Mouse (Mus musculus) left cerebral cortex, adult 8-10 months (tissue): ENCODE data around the gene Espnl. TPM values are rescaled to one million over a fixed set of nuclear protein-coding genes. Genes with fewer than 3 reads are reported as not detected.
A peak's percentile ranks its signal among the peaks of the same experiment; 100 is the strongest.

Experiments used
- DNase-seq, 2 experiments: peaks; one replicate each; pipeline ENCODE4 v3.0.0; 2022; ENCODE audit warnings: low spot score in 2 of 2
- total RNA-seq, 4 experiments: library from RNA; stranded (reverse); gene quantifications; 2 replicates each; pipeline ENCODE4 v1.2.4; 2022

Espnl gene
- total RNA-seq = under 1 TPM; 0.37 to 0.72 (median 0.39) TPM

DNA sequence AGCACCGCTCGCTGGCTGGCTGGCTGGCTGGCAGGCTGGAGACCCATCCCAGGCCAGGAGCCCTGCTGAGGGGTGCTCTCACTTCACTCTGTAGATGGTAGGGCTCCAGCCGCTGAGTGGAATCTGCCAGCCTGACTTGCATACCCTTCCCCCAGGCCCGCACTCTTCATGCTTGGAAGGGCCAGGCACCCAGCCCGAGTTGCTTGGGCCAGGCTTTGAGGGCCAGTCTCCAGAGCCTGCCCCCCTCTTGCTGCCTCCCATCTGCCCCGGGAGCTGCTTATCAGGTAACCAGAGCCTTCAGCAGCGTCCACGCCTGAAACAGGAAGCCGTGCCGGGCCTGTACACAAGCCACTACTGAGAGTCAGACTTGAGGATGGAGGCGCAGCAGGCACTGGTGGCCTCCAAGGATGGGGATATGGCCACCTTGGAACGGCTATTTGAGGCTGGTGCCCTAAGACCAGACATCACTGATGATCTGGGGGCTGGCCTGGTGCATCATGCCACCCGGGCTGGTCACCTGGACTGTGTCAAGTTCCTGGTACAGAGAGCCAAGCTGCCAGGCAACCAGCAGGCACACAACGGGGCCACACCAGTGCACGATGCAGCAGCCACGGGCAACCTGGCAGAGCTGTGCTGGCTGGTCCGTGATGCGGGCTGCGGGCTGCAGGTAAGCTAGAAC is at the start of gene Espnl:
Gene Espnl (plus strand): TSS at position 316 of the 679 bp plus-strand sequence.
- DNase-seq = no peak

DNA sequence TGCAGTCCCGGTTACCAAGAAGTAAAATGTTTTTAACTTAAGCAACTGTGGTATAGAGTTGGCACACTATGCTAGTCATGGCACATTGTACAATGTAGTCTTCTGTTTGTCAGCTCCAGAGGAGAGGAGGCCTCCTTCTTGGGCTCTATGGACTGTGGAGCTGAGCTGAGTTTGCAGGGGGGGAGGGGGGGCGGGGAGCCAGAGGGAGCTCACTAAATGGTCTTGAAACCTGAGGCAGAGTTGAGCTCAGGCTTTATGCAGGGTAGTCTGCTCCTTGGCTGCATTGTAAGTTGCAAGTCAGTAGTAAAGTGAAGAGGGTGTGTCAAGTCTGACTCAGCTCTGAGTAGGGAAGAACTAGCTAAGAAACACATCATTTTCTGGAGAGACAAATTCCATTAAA is 49.6 kb upstream of the Espnl start:
- no peak for DNase-seq

DNA sequence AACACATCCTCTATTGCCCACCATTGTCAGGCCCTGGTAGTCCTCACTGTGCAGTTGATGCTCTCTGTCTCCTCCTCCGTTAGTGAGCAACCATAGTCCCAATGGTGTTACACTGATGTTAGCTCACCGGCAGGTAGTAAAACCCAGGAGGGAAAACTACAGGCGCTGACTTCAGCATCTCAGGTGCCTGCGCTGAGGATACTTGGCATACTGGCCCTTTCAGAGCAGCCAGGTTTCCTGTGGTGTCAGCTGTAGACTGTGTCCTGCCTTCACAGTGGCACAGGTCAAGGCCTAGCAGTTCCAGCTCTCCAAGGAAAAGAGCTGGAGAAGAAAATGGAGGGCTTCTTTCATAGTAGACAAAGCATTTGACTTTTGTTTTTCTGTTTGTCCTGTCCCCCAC is 45.3 kb upstream of the Espnl start:
- no peak for DNase-seq

DNA sequence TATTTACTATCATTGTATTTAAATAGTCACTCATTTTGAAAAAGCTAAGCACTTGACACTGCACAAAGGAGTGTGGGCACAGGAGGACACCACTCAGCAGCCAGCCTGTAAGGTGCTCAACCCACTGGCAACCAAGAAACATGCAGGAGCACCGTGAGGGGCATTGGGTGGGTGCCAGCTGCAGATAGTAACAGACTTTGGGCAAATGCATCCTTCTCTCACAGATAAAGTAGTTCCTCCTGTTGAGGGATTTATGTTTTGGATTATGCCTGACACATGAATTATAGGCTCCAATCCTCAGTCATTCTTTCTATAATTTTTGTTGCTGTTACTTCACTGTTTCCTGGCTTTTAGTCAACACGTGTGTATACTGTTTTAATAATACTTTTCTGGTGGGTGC is 44.4 kb upstream of the Espnl start:
- DNase-seq = no peak

GRCm38 (mm10) chr1:91278410-91279119 is 43.3 kb upstream of the Espnl start:
- DNase-seq = no peak

GRCm38 (mm10) chr1:91279126-91279525 is 42.7 kb upstream of the Espnl start:
- DNase-seq = no peak

- no peak for DNase-seq
Observed at GRCm38 (mm10) chr1:91282582-91282981, 39.3 kb upstream of the Espnl start.

DNA sequence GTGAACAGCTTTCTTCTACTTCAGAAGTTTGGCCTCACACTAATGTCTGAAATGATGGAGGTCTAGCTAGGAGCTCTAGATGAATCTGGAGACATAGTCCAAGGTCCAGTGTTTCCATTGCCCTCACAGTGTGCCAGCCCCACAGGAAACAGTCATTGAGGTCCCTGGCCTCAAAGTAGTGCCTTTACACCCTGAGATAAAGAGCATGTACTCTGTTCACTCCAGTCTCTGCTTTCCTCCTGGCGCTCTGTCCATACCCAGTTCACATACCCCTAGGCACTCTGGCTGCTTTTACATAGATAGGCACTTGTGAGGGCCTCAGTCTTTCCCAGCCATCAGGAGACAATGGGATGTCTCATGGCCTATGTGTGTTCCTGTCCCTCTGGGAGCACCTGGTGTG is 32.5 kb upstream of the Espnl start:
- DNase-seq = no peak

GRCm38 (mm10) chr1:91292101-91292825 is 29.6 kb upstream of the Espnl start:
- DNase-seq = no peak

GRCm38 (mm10) chr1:91295544-91295943 is 26.3 kb upstream of the Espnl start:
- DNase-seq = no peak

GRCm38 (mm10) chr1:91297799-91298744 is 23.8 kb upstream of the Espnl start, which contains the start of gene Scly:
TSS of gene Scly (plus strand) at chr1:91298338.
- DNase-seq = peak; percentile 86 to 94

GRCm38 (mm10) chr1:91299026-91299706 is 22.7 kb upstream of the Espnl start:
- DNase-seq = no peak

DNA sequence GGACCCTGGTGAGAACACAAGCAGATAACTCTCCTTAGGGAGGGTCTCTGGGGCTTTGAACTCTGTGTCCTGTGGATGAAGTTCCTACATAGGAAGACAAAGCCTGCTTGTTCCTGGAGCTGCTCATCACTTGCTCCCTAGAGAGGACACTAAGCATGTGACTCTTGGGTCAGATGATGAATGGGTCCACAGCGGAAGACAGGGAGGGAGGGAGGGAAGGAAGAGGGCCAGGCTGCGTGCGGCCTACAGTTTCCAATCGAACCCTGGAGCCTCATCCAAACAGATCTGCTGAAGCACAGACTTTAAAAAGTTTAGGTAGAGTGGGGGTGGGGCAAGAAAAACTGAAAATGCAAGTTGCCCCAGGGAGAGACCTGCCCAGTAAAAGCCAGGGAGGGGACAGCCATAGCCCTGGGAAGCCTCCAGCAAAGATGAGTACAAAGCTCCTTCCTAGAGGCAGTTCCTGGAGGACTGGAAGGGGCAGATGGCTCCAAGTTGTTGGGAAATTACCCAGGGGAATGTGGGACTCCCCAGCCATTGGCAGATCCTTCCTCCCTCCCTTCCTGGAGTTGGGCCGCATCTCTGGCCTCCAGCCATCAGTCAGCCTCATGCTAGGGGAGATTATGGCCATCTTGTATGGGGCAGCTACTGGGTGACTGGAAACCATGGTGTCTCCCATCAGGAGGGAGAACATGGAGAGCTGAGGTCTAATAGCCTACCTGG is 22.0 kb upstream of the Espnl start:
- DNase-seq = no peak

- DNase-seq = no peak
Observed at GRCm38 (mm10) chr1:91301206-91301920, 20.5 kb upstream of the Espnl start.

GRCm38 (mm10) chr1:91302021-91302420 is 19.9 kb upstream of the Espnl start:
- DNase-seq = no peak

DNA sequence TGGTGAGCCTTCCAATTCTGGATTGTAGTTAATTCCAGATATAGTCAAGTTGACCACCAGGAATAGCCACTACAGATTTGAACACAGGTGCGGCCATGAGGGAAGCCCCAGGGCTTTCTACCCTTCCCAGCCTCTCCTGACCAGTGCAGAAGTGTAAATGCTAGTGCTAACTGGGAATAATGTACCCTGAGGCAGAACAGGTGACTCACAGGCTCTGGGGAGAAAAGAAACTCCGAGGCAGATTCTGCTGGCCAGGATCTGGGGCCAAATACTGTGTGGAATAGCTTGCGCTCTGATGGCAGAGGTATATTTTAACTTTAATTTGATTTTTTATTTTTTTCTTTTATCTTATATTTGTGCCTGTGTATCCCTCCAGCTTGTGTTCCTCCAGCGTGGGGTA is 17.3 kb upstream of the Espnl start:
- DNase-seq = no peak

GRCm38 (mm10) chr1:91309366-91310085 is 12.3 kb upstream of the Espnl start:
- no peak for DNase-seq

GRCm38 (mm10) chr1:91312273-91312672 is 9.6 kb upstream of the Espnl start:
- DNase-seq = no peak

DNA sequence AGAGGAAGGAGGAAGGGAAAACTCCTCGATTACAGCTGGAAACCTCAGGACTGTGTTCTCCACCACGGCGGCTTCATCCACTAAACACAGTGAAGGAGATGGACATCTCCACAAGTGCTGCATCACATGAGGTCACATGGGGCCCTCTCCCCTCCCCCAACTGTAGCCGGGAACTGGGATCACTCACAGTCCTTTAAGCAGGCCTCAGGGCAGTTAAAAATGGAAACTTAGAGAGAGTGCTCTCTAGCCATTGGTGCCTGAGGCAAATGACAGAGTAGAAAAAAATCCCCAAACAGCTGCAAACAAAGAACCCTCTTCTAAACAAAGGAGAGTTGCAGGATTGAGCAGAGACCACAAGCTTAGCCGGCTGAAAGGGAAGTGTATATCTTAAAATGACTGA is 8.6 kb upstream of the Espnl start:
- DNase-seq = no peak
